Mouse (Mus musculus): ENCODE data around the gene Plin3.

DNA sequence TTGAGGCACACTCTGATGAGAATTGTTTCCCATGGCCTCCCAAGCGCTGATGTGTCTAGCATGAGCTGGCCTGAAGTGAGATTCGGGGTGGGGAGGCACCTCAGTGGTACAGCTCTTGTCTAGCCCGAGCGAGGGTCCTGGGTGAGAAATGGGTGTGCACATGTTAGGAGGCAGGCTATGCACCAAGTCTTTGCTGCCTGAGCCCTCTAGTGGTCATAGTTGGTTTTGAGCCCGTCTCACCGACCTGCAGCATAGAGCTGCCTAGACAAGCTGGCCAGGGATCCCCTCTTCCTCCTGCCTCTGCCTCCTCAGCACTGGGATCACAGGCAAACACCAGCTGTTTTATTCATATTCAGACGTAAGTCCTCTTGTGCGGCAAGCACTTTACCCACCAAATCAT, 28.7 kb downstream of the Plin3 start:
- TF ChIP-seq CTCF (IDR thresholded peaks at IDR 0.05; ENCODE audit: control insufficient read depth, insufficient read depth, insufficient replicate concordance, low read depth, low read length) (peak; percentile 81; the same call in 1 of the 2 replicates), POLR2A (IDR thresholded peaks at IDR 0.05; ENCODE audit: control insufficient read depth, low read depth, low read length) (no peak)

Measured in testis, adult 2 months (tissue).